Mouse (Mus musculus): ENCODE data around the gene Plekha1. TPM values are rescaled to one million over a fixed set of nuclear protein-coding genes. Genes with fewer than 3 reads are reported as not detected.

Gene Plekha1
- total and polyA plus RNA-seq, 3 experiments = 6.9 to 22.1 TPM; not detected in 1

GRCm38 (mm10) chr7:130839380-130840100 lies 26.0 kb upstream of the Plekha1 start:
- Histone ChIP-seq H3K4me3 (ENCODE audit: control insufficient read depth in 1 of 2, insufficient read depth in 1 of 2, low read depth in 2 of 2, low read length in 2 of 2) (no peak overlapping the region), H3K36me3 (ENCODE audit: control insufficient read depth in 1 of 2, insufficient read depth in 2 of 2, low read length in 2 of 2) (no peaks in the 10 kb centered on the region), H3K9ac (ENCODE audit: control insufficient read depth, low read depth, low read length, poor library complexity, severe bottlenecking) (no peak overlapping the region), H3K27ac (ENCODE audit: control insufficient read depth, low read depth, low read length) (no peak overlapping the region), H3K4me1 (ENCODE audit: control insufficient read depth in 1 of 2, insufficient read depth in 2 of 2, low read length in 2 of 2) (no peaks in the 10 kb centered on the region), H3K27me3 (ENCODE audit: control insufficient read depth in 1 of 2, insufficient read depth in 2 of 2, low read length in 2 of 2) (no peaks in the 10 kb centered on the region; a peak in 1 of 4 replicates), H3K79me2 (ENCODE audit: control insufficient read depth, insufficient read depth, low read length, poor library complexity) (no peaks in the 10 kb centered on the region), H3K9me3 (replicated peaks; ENCODE audit: insufficient read depth, low read length) (no peaks in the 10 kb centered on the region)
- DNase-seq (ENCODE audit: low read depth, low spot score) = no peak
- no peak for TF ChIP-seq CTCF (IDR thresholded peaks at IDR 0.05 in 2 of 3, conservative IDR thresholded peaks at IDR 0.05 in 1 of 3; ENCODE audit: control insufficient read depth in 1 of 3, insufficient read depth in 1 of 3, low read depth in 2 of 3, low read length in 3 of 3, poor library complexity in 1 of 3, severe bottlenecking in 1 of 3)
- no peak for TF ChIP-seq POLR2A (IDR thresholded peaks at IDR 0.05; ENCODE audit: control insufficient read depth in 1 of 2, insufficient read depth in 1 of 2, low read depth in 1 of 2, low read length in 2 of 2, poor library complexity in 1 of 2)
- no peak for TF ChIP-seq ZKSCAN1 (IDR thresholded peaks at IDR 0.05; ENCODE audit: low read depth, low read length)
- no peak for TF ChIP-seq MXI1 (IDR thresholded peaks at IDR 0.05; ENCODE audit: low read depth, low read length)
- no peak for TF ChIP-seq USF2 (IDR thresholded peaks at IDR 0.05; ENCODE audit: borderline replicate concordance in 1 of 2, insufficient read depth in 1 of 2, low read depth in 1 of 2, low read length in 2 of 2)
- no peak for TF ChIP-seq NELFE (IDR thresholded peaks at IDR 0.05; ENCODE audit: low read depth, low read length)
- TF ChIP-seq KAT2A (conservative IDR thresholded peaks at IDR 0.05; ENCODE audit: low read depth, low read length) = no peak
- no peak for TF ChIP-seq EP300 (IDR thresholded peaks at IDR 0.05; ENCODE audit: low read depth in 1 of 2, low read length in 2 of 2)
- TF ChIP-seq POLR2AphosphoS2 (IDR thresholded peaks at IDR 0.05; ENCODE audit: low read length) = no peak
- TF ChIP-seq RAD21 (IDR thresholded peaks at IDR 0.05; ENCODE audit: low read depth, low read length) = no peak
- TF ChIP-seq MEF2A (IDR thresholded peaks at IDR 0.05; ENCODE audit: extremely low read depth, insufficient replicate concordance, low read depth, low read length, poor library complexity, severe bottlenecking) = no peak
- no peak for TF ChIP-seq ZNF384 (IDR thresholded peaks at IDR 0.05; ENCODE audit: low read depth, low read length)
- TF ChIP-seq UBTF (IDR thresholded peaks at IDR 0.05; ENCODE audit: borderline replicate concordance, insufficient read depth, low read depth, low read length) = no peak
- TF ChIP-seq CHD1 (IDR thresholded peaks at IDR 0.05; ENCODE audit: low read depth, low read length) = no peak
- no peak for TF ChIP-seq E2F4 (IDR thresholded peaks at IDR 0.05; ENCODE audit: borderline replicate concordance, low read depth, low read length)

DNA sequence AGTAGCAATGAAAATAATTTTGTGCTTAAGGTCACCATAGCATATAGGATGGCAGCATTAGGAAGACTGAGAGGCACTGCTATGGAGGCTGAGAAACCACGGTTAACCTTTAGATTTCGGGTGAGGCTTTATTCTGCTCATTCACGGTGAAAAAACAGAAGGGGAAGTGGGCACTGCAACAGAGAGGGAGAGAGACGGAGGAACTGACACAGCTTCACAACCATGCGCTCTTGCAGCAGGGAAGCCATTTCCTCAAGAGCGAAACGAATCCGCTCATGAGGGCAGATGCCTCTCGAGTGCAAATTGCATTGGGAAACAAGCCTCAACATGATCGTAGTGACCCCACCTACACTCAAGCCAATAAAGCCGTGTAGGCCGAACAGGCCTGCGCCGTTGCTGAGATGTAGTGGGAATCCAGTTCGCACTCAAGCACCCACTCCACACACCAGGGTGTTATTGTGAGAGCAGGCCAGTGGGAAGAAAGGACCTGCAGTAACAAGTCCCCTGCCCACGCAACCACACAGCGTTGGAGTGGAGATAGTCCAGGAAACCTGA lies 18.3 kb upstream of the Plekha1 start:
- H3K9ac ChIP-seq (ENCODE audit: control insufficient read depth, low read depth, low read length, poor library complexity, severe bottlenecking) = no peak overlapping the region
- no peak for DNase-seq (ENCODE audit: low read depth, low spot score)
- H3K36me3 ChIP-seq (ENCODE audit: control insufficient read depth in 1 of 2, insufficient read depth in 2 of 2, low read length in 2 of 2) = no peaks in the 10 kb centered on the region
- H3K9me3 ChIP-seq (replicated peaks; ENCODE audit: insufficient read depth, low read length) = no peaks in the 10 kb centered on the region
- no peak overlapping the region for H3K27ac ChIP-seq (ENCODE audit: control insufficient read depth, low read depth, low read length)
- no peaks in the 10 kb centered on the region for H3K79me2 ChIP-seq (ENCODE audit: control insufficient read depth, insufficient read depth, low read length, poor library complexity)
- H3K27me3 ChIP-seq (ENCODE audit: control insufficient read depth in 1 of 2, insufficient read depth in 2 of 2, low read length in 2 of 2) = no peaks in the 10 kb centered on the region
- TF ChIP-seq MAFK (IDR thresholded peaks at IDR 0.05; ENCODE audit: borderline replicate concordance, low read depth, low read length) (no peak), NELFE (IDR thresholded peaks at IDR 0.05; ENCODE audit: low read depth, low read length) (no peak), EP300 (IDR thresholded peaks at IDR 0.05; ENCODE audit: low read depth in 1 of 2, low read length in 2 of 2) (no peak), CHD2 (IDR thresholded peaks at IDR 0.05; ENCODE audit: low read length) (no peak), POLR2AphosphoS2 (IDR thresholded peaks at IDR 0.05; ENCODE audit: low read length) (no peak), USF2 (IDR thresholded peaks at IDR 0.05; ENCODE audit: borderline replicate concordance in 1 of 2, insufficient read depth in 1 of 2, low read depth in 1 of 2, low read length in 2 of 2) (no peak), ELF1 (IDR thresholded peaks at IDR 0.05; ENCODE audit: low read depth, low read length) (no peak), POLR2AphosphoS5 (IDR thresholded peaks at IDR 0.05; ENCODE audit: borderline replicate concordance, low read depth, low read length) (no peak), ETS1 (IDR thresholded peaks at IDR 0.05; ENCODE audit: low read depth, low read length) (no peak), RAD21 (IDR thresholded peaks at IDR 0.05; ENCODE audit: low read depth, low read length) (no peak), TAL1 (IDR thresholded peaks at IDR 0.05; ENCODE audit: low read length) (no peak)
- no peak overlapping the region for H3K4me3 ChIP-seq (ENCODE audit: control insufficient read depth in 1 of 2, insufficient read depth in 1 of 2, low read depth in 2 of 2, low read length in 2 of 2)
- H3K4me1 ChIP-seq (ENCODE audit: control insufficient read depth in 1 of 2, insufficient read depth in 2 of 2, low read length in 2 of 2) = no peaks in the 10 kb centered on the region

Measured in MEL (cell line).